Mouse (Mus musculus) testis, postnatal 14 days (tissue): Measurements from ENCODE around the gene Clhc1.

Experiments used
- DNase-seq: peaks from one replicate; pipeline ENCODE4 v3.0.0; 2021; ENCODE audit warnings: low spot score

Clhc1 gene

DNA sequence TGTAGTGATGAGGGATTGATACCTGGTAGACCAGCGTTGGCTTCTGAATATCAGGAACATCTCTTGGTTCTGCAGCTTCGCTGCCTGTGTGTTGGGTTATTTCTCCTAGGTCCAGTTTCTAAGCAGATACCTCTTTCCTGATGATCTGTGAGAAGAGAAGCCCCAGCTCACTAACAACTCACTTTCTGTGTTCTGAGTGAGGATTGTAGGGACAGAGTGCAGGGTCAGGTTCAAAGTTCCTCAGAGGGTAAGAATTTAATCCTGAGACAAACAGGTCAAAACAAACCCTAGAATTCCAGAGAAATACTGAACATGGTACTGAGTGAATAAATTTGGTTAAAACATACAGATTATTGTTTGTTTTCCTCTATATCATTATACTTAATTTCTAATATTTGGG, 15.7 kb downstream of the Clhc1 start:
- no peak for DNase-seq

DNA sequence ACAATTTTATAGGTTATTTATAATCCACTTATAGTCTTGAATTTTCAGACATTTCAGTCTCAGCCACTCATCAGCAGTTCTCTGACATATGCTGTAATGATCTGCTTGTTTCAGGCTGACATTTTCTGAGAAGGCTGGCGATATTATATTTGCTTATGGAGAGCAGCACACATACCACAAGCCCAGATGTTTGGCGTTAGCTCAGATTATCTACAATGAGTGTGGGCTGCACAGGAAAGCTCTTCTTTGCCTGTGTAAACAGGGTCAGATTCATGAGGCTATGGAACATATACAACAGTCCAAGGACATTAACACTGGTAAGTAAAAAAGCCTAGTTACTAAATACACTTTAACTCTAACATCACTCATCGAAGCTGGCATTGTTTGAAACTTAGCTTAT, 23.8 kb downstream of the Clhc1 start:
- DNase-seq: no peak

DNA sequence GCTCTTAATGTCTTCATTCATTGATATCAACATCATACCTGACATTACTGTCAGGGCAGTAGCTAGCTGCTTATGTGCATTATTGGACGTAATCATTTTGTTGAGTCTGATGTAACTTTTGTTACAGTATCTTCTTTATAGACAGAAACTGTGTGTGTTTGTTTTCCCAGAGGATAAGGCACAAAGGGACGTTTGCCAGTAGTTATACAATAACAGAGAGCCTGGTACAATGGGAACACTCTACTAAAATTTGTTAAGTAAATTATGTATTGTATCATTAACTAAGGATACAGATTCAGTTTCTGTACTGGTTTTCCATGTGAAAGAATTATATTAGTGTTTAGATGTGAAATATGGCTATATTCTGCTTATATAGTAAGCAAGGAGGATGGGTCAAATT, 24.9 kb downstream of the Clhc1 start:
- DNase-seq: no peak

DNA sequence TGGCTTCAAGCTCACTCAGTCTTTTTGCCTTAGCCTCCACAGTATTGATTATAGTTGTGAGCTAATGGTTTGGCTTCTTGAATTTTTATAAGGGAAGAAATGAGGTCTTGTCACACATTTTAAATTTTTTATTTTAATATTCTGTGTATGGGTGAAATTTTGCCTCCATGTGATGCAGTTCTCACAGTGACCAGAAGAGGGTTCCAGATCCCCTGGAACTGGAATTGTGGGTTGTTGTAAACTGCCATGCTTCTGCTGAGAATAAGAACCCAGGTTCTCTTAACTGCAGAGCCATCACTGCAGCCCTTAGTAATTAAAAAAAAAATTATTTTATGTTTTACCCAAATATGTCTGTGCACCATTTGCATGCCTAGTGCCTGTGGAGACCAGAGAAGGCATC, 31.9 kb downstream of the Clhc1 start:
- DNase-seq: no peak

DNA sequence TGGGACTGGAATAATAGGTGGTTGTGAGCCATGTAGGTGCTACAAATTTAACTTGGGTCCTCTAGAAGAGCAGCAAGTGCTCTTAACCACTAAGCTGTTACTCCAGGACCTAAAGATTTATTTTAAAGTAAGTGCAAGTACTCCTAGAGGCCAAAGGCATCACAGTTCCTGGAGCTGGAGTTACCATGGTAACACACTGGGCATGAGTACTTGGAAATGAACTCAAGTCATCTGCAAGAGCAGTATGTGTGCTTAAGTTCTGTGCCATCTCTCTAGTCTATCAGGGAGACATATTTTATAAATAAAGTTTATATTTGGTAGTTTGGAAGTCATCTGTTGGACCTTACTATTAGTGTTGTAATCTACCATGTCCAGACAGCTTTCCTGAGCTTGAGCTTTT, 47.5 kb downstream of the Clhc1 start:
- DNase-seq: no peak

DNA sequence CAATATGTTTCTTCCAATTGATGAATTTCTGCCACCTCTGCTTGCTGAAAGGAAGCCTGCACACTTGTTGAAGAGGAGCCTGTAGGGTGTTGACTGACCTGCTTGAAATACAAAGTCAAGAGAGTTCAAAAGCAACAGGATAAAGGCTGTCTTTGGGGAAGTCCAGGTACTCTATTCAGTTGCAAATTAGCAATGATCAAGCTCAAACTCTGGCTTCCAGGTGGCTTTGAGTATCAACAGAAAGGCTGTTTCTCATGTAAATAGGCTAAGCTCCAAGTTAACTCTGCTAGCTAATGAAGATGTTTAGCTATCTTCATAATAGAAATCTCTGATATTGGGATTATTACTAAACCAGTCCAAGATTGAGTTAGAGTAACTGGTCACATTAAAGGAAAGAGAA, 49.4 kb downstream of the Clhc1 start:
- no peak for DNase-seq

DNA sequence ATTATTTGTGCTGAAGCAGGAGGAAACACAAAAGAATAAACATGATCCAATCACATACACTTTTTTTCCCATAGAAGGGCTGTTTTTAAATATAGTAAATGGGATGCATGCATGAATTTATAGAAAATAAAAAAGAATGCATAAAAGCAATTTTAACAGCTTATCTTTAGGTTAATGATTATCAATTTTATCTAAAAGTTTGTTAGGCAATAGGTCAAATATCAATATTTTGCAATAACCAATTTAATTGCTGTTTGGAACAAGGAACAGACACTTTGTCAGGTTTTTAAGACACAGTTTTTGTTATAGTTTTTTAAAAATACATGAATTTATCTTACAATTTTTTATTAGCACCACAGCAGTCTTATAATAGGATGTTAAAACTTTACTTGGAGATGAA, 51.2 kb downstream of the Clhc1 start:
- DNase-seq: no peak

DNA sequence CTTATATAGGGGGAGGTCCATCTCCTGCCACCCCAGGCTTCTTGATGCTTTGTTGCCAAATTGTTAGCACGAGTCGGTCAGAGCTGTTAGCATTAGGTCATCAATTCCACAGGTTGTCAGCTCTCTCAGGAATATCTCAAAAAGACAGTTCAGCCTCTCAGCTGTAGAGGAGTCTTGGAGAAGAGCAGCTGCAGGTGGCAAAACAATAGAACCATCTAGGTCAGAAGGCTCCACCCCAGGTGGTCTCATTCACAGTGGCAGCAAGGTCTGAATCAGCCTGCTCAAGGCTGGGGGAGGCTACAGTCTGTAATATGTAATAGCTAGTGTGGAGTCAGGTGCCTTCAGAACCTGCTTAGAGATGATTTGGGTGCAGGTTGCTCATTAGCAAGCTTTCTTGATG, 55.8 kb downstream of the Clhc1 start:
- no peak for DNase-seq

DNA sequence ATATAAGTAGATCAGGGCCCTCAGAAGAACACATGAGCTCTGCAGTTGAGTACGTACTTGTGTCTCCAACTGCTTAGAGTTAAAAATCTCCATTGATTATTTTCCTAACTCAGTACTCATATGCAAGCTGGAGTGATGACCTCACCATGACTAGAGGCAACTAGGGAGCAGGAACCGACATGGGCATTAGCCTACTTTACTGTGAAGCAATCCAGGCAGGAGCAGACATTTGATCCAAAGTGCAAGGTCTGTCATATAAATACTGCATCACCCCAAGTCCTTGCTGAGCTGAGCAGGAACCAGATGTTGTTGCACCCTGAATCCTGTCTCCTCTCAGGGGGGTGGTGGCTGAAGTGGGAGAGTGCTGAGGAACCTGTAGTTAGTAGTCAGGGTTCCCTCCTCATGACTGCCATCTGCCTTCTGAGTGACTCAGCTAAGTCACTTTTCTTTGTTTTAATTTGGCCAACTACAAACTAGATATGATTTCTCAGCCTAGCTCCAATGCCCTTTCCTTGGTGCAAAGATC, 59.8 kb downstream of the Clhc1 start:
- DNase-seq: no peak

DNA sequence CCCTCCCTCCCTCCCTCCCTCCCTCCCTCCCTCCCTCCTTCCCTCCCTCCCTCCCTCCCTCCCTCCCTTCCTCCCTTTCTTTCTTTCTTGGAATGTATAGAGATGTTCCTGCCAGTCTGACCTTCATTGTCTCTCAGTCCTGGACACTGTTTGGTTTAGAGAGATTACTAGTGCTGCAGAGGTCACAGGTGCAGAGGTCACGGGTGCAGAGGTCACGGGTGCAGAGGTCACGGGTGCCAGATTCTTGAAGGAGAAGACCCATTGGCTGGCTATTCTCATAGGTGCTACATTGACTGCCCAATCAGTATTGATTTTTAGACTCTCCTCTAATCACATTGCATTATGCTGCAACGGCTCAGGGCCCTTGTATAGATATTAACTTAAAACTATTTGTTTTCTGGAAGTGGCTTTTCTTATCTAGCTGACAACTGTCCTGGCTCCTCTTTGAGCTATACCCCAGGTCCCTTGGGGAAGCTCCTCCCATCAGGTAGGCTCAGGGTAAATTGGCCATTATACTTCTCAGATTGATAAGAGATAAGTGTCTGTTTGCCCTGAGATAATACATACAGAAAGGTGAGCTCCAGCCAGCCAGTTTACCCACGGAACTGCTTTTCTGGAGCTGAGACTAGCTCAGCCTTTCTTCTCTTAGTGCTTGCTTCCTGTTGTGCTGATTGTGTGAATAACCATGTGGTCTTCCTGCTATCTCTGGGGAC, 62.2 kb downstream of the Clhc1 start:
- DNase-seq: no peak

DNA sequence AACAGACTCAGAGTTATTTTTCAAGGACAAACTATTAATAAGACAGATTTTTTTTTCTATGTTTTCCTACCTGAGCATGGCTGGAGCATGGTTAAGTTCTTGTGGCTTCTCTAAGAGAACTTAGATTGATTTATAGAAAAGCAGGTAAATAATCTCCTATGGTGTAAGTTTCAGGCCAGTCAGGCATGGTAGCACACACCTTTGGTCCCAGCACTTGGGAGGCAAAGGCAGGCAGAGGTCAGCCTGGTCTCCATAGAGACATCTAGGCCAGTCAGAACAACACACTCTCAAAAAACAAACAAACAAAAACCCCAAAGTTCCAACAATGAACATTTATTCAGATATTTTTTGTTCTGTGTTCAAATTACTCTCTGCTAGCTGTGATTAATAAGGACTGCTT, 64.3 kb downstream of the Clhc1 start:
- no peak for DNase-seq

DNA sequence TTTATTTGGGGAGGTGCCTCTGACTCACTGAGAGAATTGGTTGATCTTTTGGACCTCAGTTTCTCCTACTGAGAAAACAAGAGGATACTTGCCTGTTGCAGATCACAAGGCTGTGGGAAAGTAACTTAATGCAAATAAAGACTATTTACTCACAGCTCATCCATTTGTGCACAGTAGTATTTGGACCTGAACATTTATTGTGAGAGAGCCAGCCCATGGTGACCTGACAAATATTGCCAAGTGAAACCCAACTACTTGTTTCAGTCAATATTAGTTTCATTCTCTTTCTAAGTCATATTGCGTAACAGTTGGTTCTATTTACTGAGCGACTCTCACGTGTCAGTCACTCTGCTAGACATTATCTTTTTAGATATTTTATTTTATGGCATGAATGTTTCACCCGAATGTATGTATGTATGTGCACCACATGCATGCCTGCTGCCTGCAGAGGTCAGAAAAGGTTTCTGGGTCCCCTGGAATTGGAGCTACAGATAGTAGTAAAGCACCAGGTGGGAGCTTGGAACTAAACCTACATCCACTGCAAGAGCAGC, 65.5 kb downstream of the Clhc1 start:
- no peak for DNase-seq

DNA sequence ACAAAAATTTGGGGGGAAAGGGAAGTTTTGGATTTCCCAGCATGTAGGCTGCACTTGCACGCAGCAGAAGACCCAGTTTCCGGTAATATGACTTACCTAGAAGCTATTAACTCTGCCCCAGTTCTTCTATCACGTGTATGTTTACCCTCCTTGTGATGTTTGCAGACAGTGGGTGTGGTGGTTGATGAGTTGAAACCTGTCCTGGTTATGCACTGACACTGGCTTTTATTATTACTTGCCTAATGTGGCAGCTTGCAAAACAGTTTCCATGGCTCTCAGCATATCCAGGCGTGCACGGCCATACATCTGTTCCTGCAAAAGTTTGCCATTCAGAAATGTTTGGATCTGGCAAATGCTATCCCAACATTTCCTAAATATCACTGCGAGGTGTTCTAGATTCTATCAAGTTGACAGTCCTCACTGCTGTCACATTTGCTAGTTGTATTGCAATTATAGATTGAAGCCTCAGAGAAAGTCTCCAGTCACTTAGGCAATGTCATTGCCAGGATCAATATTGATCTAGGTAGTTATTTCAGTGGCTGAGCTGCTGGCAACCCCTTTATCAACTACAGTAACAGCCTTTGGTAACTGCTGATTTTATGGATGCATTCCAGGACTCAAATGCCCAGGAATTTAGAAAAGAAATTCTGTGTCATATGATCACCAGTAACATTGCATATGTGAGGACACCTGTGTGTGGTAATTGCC, 66.6 kb downstream of the Clhc1 start:
- no peak for DNase-seq

DNA sequence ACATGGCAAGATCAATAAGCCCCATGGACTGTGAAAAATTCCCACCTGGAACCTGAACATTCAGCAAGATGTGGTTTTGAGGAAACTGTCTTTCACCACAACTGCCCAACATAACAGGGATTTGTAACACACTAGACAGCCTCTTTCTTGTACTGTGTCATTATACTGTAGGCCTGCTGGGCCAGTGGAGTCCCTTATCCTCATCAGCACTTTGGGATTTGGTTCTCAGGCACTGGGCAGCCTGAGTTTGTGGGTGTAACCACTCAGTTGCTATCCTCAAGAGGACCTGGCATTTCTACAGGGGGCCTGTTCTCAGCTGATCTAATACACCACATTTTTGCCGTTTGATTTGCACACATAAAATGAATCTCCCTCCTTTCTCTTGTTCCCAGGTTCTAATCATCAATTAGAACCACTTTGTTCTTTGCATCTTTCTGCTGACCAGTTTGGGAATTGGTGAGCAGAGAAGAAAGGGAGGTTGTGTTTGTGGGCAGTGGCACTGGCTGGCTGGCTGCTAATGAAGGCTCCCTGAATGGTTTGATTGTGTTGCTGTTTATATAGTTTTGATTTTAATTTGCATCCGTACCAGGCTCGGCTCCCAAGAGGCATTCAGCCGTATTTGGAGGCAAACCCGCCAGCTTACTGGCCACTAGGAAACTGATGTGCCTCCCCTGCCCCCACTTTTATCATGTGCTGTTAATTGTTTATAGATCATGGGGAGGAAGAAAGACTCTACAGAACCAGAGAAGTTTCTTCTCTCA, 74.5 kb downstream of the Clhc1 start:
- DNase-seq: no peak

DNA sequence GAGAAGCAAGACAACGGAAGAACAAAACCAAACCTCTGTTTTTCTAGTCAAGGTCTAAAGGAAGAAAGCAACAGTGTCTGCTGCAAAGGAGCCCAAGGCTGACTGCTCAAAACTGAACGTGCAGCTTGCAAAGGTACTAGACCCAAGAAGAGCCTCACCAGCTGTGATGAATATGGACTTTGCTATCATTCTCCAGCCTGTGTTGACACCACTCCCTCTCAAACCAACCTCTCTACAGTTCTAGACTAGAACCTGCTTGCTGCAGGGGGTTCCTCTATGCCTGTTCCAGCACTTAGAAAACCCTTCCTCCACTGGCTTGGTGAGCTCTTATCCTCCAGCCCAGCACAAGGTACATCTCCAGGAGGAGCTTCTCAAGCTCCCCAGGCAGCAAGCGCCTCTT, 75.6 kb downstream of the Clhc1 start:
- DNase-seq: no peak

DNA sequence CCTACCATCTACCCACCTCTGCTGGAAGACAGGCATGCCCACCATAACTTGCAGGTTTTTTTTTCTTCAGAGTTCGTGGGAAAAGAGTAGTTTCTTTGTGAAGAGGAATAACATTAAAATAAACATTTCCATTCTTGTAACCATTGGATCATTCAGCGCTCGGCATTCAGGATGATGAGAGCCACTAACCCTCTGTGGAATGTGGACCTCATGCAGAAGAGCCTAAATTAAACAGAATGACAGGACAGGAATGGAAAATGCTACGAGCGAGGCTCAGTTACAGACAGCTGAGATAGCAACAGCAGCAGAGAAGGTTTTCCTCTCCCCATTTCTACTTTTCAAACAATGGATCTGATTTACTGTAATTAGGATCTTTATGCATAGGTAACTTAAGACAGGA, 78.8 kb downstream of the Clhc1 start:
- DNase-seq: no peak

DNA sequence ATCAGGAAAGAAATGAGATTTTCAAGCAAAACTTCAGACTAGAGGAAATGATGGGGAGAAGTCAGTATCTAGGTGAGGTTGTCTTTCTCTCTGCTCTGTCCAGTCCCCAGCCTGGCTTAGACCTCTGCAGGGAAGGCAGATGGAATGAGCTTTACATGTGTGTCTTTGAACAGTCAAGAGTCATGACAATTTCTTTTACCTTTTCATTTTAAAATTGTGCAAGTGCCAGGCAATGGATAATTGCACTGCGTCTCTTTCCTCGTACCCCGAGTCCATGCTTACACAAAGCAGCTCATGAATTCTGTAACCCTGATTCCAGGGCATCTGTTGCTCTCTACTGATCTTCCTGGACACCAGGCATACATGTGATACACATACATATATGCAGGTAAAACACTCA, 80.0 kb downstream of the Clhc1 start:
- no peak for DNase-seq
